Mouse (Mus musculus) kidney, postnatal 0 days (tissue): ENCODE results near the gene Mthfd1l. TPM values are rescaled to one million over a fixed set of nuclear protein-coding genes. Genes with fewer than 3 reads are reported as not detected.

ENCODE experiments used
- ATAC-seq: fragments of 200-750 bp; cut with Nextera tagmentation; replicated peaks from 2 replicates; pipeline ENCODE4 v1.8.0; 2017; ENCODE audit warnings: low read depth, moderate number of reproducible peaks, moderate TSS enrichment, moderate library complexity; ENCODE audit not compliant: low FRiP score
- DNase-seq: peaks from one replicate; pipeline ENCODE4 v3.0.0-alpha.2; 2016; ENCODE audit warnings: low spot score
- H3K27ac ChIP-seq: fragments of 300-500 bp; sonication (generic); 2 replicates; pipeline ENCODE4 v1.5.1; 2014; ENCODE audit warnings: mild to moderate bottlenecking
- H3K27me3 ChIP-seq: fragments of 300-500 bp; sonication (generic); 2 replicates; pipeline ENCODE4 v1.6.1; 2014; ENCODE audit warnings: low read length, mixed read lengths; ENCODE audit not compliant: insufficient read depth
- H3K36me3 ChIP-seq: fragments of 300-500 bp; sonication (generic); 2 replicates; pipeline ENCODE4 v1.6.1; 2014; ENCODE audit warnings: low read length, mixed read lengths; ENCODE audit not compliant: insufficient read depth
- H3K4me1 ChIP-seq: fragments of 300-500 bp; sonication (generic); replicated peaks from 2 replicates; pipeline ENCODE4 v1.6.1; 2014; ENCODE audit warnings: antibody characterized with exemption, low read length, mixed read lengths; ENCODE audit not compliant: insufficient read depth
- H3K4me2 ChIP-seq: fragments of 300-500 bp; sonication (generic); 2 replicates; pipeline ENCODE4 v1.6.1; 2014; ENCODE audit warnings: mild to moderate bottlenecking, low read length, moderate library complexity, mixed read lengths
- H3K4me3 ChIP-seq: fragments of 300-500 bp; sonication (generic); replicated peaks from 2 replicates; pipeline ENCODE4 v1.5.1; 2014; ENCODE audit warnings: low read depth, low read length
- H3K9ac ChIP-seq: fragments of 300-500 bp; sonication (generic); 2 replicates; pipeline ENCODE4 v1.6.1; 2014; ENCODE audit warnings: low read depth, low read length
- H3K9me3 ChIP-seq: fragments of 300-500 bp; sonication (generic); replicated peaks from 2 replicates; pipeline ENCODE4 v1.6.1; 2016; ENCODE audit warnings: low read length, inconsistent platforms, mixed read lengths
- CTCF ChIP-seq: IDR thresholded peaks from 2 replicates; pipeline ENCODE4 v1.5.1; 2016; ENCODE audit warnings: antibody characterized with exemption, low read depth, mild to moderate bottlenecking, moderate library complexity
- WGBS: fragments of 180-500 bp; shearing (Covaris S2); extraction: QIAGEN DNeasy Blood & Tissue Kit; methylation state at CpG from one replicate; pipeline ENCODE4 v1.1.7; 2014; 5-methylcytosine and 5-hydroxymethylcytosine counted together
- polyA plus RNA-seq: library from polyadenylated mRNA; unstranded; fragments of >200 nt; fragmentation: Nextera tagmentation; extraction: Ambion mirVana; gene quantifications from 2 replicates; pipeline ENCODE4 v1.2.1, GENCODE M21; 2015

The Mthfd1l gene
- polyA plus RNA-seq, 1 experiment from 2014 or later = 9.1 TPM

DNA sequence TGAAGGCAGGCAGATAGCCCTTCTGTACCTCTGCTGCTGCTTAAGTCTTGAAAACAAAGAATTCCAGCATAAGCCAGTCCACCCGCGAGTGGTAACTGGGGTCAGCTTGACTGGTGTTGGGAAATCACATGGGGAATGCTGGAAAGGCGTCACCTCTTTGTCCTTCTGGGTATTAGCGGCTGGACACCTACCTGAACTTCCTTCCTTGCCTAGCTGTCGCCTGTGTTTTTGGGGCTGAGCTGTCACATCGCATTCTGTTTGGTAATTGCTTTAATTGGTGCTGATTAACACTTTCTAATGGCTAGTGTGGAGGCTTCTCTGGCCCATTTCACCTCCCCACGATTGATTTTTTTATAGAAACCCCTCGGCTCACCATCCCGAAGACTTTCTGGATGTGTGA lies 135.5 kb downstream of the Mthfd1l start:
- H3K27me3 ChIP-seq = no peaks in the 10 kb centered on the region
- no peak overlapping the region for H3K4me2 ChIP-seq
- no peaks in the 10 kb centered on the region for H3K9me3 ChIP-seq
- 68% methylated on average over 9 of the region's 9 CpGs for WGBS
- TF ChIP-seq CTCF = no peak
- peaks cover 51% of the 10 kb centered on the region for H3K4me1 ChIP-seq
- H3K36me3 ChIP-seq = no peaks in the 10 kb centered on the region
- no peak for DNase-seq
- H3K4me3 ChIP-seq = no peak overlapping the region
- H3K9ac ChIP-seq = no peak overlapping the region
- no peak for ATAC-seq
- peak overlapping the region; percentile 67 for H3K27ac ChIP-seq

GRCm38 (mm10) chr10:4111095-4111794 lies 138.3 kb downstream of the Mthfd1l start:
- peak; percentile 71 for ATAC-seq
- Histone ChIP-seq H3K4me2 (peak overlapping the region; percentile 37; the same call in 1 of the 2 replicates), H3K4me1 (peaks cover 48% of the 10 kb centered on the region), H3K4me3 (no peak overlapping the region), H3K9ac (no peak overlapping the region), H3K27me3 (no peaks in the 10 kb centered on the region), H3K36me3 (no peaks in the 10 kb centered on the region), H3K9me3 (no peaks in the 10 kb centered on the region), H3K27ac (peak overlapping the region; percentile 71)
- peak; percentile 82 for DNase-seq
- TF ChIP-seq CTCF = peak; percentile 20; the same call in 1 of the 2 replicates
- WGBS = 30% methylated on average over 19 of the region's 19 CpGs

DNA sequence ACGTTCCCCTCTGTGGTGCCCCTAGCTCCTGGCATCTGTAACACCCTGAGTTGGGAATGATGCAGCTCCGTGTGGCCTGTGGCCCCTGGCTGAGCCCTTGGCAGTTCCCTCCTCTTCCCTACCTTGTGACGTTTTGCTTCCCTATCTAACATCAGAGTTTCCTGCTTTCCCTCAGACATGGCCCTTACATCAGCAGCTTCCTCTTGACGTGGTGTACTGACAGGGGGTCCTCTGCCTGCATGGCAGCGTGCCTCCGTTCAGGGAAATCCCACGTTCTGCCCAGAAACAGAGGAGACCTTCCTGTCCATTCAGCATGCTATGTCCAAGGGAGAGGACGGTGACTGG lies 138.8 kb downstream of the Mthfd1l start:
- peak overlapping the region; percentile 71 for H3K27ac ChIP-seq
- H3K9me3 ChIP-seq = no peaks in the 10 kb centered on the region
- no peak overlapping the region for H3K9ac ChIP-seq
- TF ChIP-seq CTCF = no peak
- no peaks in the 10 kb centered on the region for H3K27me3 ChIP-seq
- peaks cover 47% of the 10 kb centered on the region for H3K4me1 ChIP-seq
- ATAC-seq (0 out of 2 replicates have a peak, but pooled peaks have one; percentile 21), DNase-seq (no peak)
- no peak overlapping the region for H3K4me3 ChIP-seq
- H3K4me2 ChIP-seq = no peak overlapping the region
- 47% methylated on average over 8 of the region's 8 CpGs for WGBS
- no peaks in the 10 kb centered on the region for H3K36me3 ChIP-seq

DNA sequence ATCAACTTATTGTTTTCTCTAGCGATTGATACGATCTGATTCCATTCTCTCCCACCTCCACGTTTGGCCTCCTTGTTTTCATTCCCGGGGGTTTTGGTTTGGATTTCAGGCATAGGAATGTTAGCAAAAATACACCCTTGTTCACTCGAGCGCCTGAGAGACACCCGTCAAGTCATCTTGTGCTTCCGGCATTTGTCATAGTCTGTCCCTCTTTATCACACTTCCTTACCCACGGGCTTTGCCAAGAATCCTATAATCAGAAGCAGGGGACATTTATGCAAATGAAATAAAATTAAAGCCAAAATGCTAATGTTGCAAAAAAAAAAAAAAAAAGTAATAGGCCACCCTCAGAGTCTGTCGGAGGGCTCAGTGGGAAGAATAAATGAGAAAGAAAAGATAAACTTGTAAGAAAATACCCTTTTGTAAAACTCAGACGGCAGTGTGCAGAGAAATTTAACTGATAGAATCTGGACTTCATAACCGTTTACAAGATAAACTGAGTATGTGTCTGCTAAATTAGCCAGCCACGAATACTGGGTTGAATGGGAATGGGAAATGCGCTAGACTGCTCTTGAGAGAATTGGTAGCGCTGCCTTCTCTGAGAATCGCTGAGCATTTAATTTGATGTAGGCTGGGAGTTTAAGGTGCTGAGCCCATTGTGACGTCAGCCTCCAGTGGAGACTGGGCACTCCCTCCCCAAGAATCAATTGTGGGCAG lies 139.9 kb downstream of the Mthfd1l start:
- H3K9ac ChIP-seq = no peak overlapping the region
- no peak overlapping the region for H3K4me2 ChIP-seq
- H3K27me3 ChIP-seq = no peaks in the 10 kb centered on the region
- peak; percentile 49 for DNase-seq
- TF ChIP-seq CTCF = no peak
- H3K36me3 ChIP-seq = no peaks in the 10 kb centered on the region
- 32% methylated on average over 17 of the region's 17 CpGs for WGBS
- ATAC-seq = no peak
- H3K4me3 ChIP-seq = no peak overlapping the region
- H3K9me3 ChIP-seq = no peaks in the 10 kb centered on the region
- H3K27ac ChIP-seq = peak overlapping the region; percentile 34; the same call in 1 of the 2 replicates
- H3K4me1 ChIP-seq = peaks cover 49% of the 10 kb centered on the region

GRCm38 (mm10) chr10:4113328-4113658 lies 140.4 kb downstream of the Mthfd1l start:
- Histone ChIP-seq H3K27me3 (no peaks in the 10 kb centered on the region), H3K4me2 (no peak overlapping the region), H3K4me3 (no peak overlapping the region), H3K9ac (no peak overlapping the region), H3K36me3 (no peaks in the 10 kb centered on the region), H3K9me3 (no peaks in the 10 kb centered on the region), H3K4me1 (peaks cover 45% of the 10 kb centered on the region), H3K27ac (peak overlapping the region; percentile 34; the same call in 1 of the 2 replicates)
- 86% methylated on average over 5 of the region's 5 CpGs for WGBS
- no peak for DNase-seq
- ATAC-seq = no peak
- TF ChIP-seq CTCF = no peak

- no peak overlapping the region for H3K9ac ChIP-seq
- DNase-seq (peak; percentile 81), ATAC-seq (no peak)
- H3K4me1 ChIP-seq = peaks cover 36% of the 10 kb centered on the region
- H3K4me3 ChIP-seq = no peak overlapping the region
- no peaks in the 10 kb centered on the region for H3K27me3 ChIP-seq
- no peak for TF ChIP-seq CTCF
- H3K36me3 ChIP-seq = no peaks in the 10 kb centered on the region
- peak overlapping the region; percentile 67 for H3K27ac ChIP-seq
- no peak overlapping the region for H3K4me2 ChIP-seq
- no peaks in the 10 kb centered on the region for H3K9me3 ChIP-seq
These were observed 143.7 kb downstream of the Mthfd1l start for GRCm38 (mm10) chr10:4116653-4117052.
